Mouse (Mus musculus): ENCODE data around the gene Lypla2.
"Not testable (repeated sequence)": the region's sequence is repeated elsewhere in the genome, so short reads cannot be mapped to it uniquely, and the experiment has no call there.

Lypla2 gene

DNA sequence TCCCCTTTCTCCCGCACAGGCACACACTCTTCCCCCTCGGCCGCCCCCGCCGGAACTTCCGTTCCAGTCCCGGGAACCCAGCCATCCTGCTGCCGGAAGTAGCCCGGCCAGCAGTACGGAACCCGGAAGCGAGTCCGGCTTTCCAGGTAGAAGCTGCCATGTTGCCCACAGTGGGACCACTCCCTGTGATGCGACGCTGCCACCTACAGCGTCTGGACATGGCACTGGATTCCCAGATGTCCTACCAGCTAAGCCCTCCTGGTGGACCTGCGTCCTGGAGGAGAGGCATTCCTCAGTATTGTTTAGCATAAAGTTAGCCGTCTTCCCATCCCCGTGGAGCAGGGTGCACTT lies at the start of gene Lypla2:
Lypla2 (minus strand) TSS at position 71 of the 351 bp plus-strand sequence.
- peak; percentile 84 for DNase-seq (ENCODE audit: low spot score in 2 of 2)

DNA sequence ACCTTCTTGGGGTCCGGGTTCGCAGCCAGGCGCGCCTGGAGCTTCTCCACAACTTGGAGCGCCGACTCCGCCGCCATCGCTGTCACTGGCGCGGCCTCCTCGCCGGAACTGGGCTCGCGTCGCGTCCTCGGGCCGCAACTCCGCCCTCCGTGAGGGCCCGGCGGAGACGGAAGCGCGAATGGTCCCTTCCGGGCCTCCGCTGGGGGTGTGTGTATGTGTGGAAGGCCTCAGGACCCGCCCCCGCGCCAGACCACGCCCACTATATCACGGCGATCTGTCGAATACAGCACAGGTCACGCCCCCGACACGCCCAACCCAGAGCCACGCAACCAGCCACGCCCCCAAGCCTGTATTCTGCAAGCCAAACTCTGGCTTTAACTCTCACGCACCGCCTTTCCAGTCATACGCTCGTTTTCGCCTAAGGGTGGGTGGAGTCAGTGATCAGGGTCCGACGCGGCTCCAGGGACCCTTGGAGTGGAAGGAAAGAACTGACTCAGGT lies 49.2 kb upstream of the Lypla2 start, which contains the start of gene Eloa:
Eloa (minus strand) TSS at position 215 of the 499 bp plus-strand sequence.
- DNase-seq (ENCODE audit: low spot score in 2 of 2) = peak; percentile 100

GRCm38 (mm10) chr4:136020743-136021548 lies 48.5 kb upstream of the Lypla2 start:
- peak; percentile 36 to 46 for DNase-seq (ENCODE audit: low spot score in 2 of 2)

DNA sequence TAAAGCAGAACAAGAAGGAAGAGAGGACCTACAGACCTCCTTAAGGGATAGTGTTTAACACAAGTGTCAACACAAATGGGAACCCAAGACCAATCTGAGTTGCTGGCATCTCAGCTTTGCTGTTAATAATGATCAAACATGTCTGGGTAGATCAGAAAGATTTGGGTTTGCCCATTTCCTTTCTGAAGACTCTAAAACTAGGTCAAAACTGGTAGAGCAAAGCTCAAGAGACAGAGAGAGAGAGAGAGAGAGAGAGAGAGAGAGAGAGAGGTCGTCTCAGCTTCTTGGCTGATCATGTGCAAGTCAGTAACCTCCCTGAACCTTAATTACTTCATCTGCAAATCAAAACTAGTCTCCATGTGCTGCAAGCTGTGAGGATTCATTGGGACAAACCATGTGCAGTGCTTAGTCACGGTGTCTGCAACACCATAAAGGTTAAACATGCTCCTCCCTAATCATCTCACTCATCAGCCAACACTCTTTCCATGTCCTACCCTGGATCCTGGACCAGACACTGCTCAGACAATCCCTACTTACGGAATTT lies 43.7 kb upstream of the Lypla2 start:
- DNase-seq (ENCODE audit: low spot score in 2 of 2) = no peak

DNA sequence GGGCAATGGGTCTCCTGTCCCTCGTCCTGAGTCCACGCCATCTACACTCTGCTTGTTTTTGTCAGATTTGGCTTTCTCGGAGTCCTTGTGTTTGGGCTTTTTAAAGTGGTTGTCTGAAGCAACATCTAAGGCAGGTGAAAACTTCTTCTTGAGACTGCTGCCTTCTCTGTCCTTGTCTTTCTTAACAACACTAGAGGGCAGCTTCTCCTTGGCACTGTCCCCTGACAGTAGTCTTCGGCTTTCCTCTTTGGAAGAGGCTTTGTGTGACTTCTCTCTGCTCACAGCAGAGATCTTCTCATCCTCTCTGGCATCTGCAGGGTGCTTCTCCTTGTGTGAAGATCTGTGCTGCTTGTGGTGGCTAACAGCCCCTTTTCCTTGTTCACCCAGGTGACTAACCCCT lies 38.2 kb upstream of the Lypla2 start:
- no peak for DNase-seq (ENCODE audit: low spot score in 2 of 2)

- DNase-seq (ENCODE audit: low spot score in 2 of 2) = no peak
These were observed 36.5 kb upstream of the Lypla2 start for GRCm38 (mm10) chr4:136008782-136009447.

DNA sequence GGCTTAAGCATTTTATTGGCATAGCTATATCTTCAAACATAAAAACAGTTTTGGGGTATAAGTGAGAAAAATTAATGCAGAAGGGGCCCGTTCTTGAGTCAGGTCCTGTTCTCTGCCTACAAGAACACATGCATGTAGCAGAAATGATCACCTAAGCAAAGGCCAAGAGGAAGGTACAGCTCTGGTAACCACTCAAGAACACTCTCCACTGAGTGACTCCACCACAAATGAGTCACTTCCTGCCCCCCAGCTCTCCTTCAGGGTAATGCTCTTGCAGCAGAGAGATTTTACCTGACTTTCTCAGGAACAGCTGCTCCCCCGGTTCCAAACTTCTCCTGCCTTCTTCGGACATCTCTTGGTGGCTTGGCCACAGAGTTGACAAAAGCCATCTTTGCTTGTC lies 34.4 kb upstream of the Lypla2 start:
- no peak for DNase-seq (ENCODE audit: low spot score in 2 of 2)

GRCm38 (mm10) chr4:136004921-136005320 lies 32.5 kb upstream of the Lypla2 start:
- no peak for DNase-seq (ENCODE audit: low spot score in 2 of 2)

DNA sequence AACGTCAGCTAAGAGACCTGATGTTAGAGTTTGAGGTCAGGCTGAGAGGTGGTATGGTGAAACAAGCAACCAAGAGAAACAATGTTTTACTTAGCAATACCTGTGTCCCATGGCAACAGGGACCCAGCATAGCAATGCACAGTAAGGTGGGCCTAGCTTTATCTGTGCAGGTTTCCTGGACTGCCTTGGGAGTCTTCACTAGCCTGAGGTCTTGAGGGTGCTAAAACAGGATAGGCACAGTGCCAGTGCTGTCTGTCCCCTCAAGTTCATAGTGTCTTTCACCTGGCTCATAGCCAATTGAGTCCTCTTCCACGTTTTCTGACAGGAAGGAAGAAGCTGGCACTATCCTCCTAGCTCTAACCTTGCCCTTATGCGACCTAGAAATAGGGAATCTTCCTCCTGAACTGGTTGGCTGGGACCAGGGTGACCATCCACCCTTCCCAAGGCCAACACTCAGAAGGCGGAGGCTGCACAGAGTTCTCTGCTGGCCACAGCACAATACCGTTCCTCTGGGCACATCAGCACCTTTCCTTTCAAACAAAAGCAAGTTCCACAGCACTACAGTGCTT lies 31.8 kb upstream of the Lypla2 start:
- DNase-seq (ENCODE audit: low spot score in 2 of 2) = no peak

GRCm38 (mm10) chr4:135995118-135995517 lies 22.7 kb upstream of the Lypla2 start:
- DNase-seq (ENCODE audit: low spot score in 2 of 2) = no peak

GRCm38 (mm10) chr4:135993941-135994340 lies 21.5 kb upstream of the Lypla2 start:
- DNase-seq (ENCODE audit: low spot score in 2 of 2) = no peak

- no peak for DNase-seq (ENCODE audit: low spot score in 2 of 2)
These were observed 15.3 kb upstream of the Lypla2 start for GRCm38 (mm10) chr4:135987714-135988113.

DNA sequence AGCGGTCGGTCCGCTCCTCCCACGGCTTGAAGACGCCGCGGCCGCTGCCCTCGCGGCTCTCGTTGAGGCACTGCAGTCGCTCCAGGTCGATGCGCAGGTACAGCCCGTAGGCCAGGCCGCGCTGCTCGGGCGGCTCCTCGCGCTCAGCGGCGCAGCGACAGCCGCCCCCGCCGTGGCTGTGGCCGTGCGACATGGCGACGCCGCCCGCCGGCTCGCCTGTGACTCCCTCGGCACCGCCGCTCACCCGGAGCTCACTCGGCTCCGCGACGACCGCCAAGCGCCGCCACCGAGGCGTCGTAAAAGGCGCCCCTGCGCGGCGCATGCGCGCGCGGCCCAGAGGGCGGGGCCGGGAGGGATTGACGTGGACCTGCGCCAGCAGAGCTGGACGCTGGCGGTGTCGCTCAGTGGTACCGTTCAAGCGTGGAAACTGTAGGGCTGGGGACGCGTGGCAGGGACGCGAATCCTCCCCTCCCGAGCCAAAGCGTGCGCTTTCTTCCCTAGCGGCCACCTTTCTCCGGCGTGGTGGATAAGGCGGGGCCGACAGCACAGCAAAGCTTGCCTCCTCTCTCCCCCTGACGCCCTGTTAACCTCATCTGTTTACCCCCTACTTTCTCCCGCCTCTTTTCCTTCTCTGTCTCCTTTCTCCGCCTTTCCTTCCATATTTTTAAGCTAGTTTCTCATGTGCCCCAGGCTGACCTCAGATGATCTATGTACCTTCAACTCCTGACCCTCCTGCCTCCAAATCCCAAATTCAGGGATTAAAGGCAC lies 14.7 kb upstream of the Lypla2 start, which contains the start of gene Pithd1:
Pithd1 (minus strand) TSS at position 322 of the 768 bp plus-strand sequence.
- peak; percentile 93 for DNase-seq (ENCODE audit: low spot score in 2 of 2)

- no peak for DNase-seq (ENCODE audit: low spot score in 2 of 2)
These were observed 14.0 kb upstream of the Lypla2 start for GRCm38 (mm10) chr4:135986301-135986942.

- DNase-seq (ENCODE audit: low spot score in 2 of 2) = no peak
These were observed 13.3 kb upstream of the Lypla2 start for GRCm38 (mm10) chr4:135985769-135986168.

DNA sequence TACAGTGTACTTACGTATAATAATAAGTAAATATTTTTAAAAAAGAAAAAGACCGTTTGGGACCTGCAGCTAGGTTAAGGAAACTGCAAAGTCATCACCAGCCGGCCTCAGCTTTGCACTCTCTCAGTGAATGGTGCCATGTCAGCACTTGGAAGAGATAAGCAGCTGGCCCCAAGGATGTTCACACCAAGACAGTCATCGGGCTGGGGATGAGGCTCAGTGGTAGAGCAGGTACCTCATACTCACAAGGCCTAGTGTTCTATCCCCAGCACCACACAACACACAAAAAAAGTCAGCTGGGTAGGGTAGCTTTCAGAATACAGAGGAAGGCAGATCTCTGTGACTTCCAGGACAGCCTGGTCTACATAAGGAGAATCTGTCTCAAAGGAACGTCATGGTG lies 12.8 kb upstream of the Lypla2 start:
- peak; percentile 54 to 75 for DNase-seq (ENCODE audit: low spot score in 2 of 2)

DNA sequence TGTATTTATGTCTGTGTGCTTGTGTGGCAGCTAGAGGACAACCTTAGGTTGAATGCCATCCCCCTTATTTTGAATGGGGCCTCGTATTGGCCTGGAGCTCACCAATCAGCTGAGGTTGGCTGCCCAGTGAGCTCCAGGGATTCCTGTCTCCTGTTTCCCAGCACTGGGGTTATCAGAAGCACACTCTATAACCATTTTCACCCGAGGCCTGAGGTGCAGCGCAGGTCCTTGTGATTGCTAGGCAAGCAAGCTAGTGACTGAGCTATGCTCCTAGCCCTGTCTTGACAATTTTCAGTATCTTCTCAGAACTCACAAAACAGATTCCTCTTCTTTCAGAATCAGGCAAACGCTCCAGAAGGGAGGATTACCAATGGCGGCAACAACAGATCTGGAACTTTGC lies 12.1 kb upstream of the Lypla2 start:
- no peak for DNase-seq (ENCODE audit: low spot score in 2 of 2)

DNA sequence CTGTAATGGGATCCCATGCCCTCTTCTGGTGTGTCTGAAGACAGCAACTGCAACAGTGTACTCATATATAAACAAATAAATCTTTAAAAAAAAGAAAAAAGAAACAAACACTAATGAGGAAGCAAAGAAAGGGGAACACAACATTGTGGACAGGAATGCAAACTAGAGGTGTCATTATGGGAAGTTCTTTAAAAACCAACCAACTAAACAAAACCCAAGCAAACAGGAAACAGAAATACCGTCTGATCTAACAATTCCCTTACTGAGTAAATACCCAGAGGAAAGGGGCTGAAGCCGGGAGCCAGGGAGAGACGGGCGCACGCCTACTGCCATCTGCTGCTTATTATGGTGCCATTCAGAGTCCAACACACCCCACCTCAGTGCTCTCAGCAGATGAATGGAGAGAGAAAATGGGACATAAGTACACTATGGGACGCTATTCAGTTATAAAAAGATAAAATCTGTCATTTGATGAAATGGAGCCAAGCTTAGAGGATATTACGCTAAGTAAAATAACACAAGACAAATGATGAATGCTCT lies 9.2 kb upstream of the Lypla2 start:
- no peak for DNase-seq (ENCODE audit: low spot score in 2 of 2)

GRCm38 (mm10) chr4:135980223-135980622 lies 7.8 kb upstream of the Lypla2 start:
- not testable (repeated sequence) for DNase-seq (ENCODE audit: low spot score in 2 of 2)

DNA sequence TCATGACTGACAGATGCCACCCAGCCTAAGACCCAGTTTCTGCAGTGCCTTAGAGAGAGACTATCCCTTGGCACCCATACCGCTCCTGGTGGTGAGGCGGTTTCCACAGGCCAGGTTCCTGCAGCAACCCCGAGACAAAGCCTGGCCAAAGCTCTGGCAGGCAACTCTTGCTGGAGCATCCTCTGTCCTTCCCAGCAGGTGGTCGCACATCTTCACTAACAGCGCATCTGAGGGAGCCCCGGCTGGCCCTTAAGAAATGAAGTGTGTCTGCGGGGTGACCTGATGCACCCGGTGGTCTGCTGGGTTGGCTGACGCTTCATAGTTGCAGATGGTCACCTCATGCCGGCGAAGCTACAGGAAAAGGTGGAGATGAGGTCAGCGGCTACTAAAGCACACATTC lies 3.7 kb upstream of the Lypla2 start:
- peak in 1 of 2 experiments; percentile 0 for DNase-seq (ENCODE audit: low spot score in 2 of 2)

All from spleen, postnatal 36 days (tissue).